Mouse (Mus musculus) hindbrain, embryonic 14.5 days (tissue): ENCODE measurements around the gene Gm20696. TPM values are rescaled to one million over a fixed set of nuclear protein-coding genes. Genes with fewer than 3 reads are reported as not detected.

Source experiments
- ATAC-seq: fragments of 200-750 bp; cut with Nextera tagmentation; 2 replicates; pipeline ENCODE4 v1.8.0; 2017; ENCODE audit warnings: moderate number of reproducible peaks, mild to moderate bottlenecking, moderate TSS enrichment, moderate library complexity; ENCODE audit not compliant: low FRiP score
- DNase-seq: peaks from one replicate; pipeline ENCODE4 v3.0.0-alpha.2; 2015; ENCODE audit warnings: low spot score
- H3K27ac ChIP-seq: fragments of 300-500 bp; sonication (generic); 2 replicates; pipeline ENCODE4 v1.5.1; 2014; ENCODE audit warnings: mild to moderate bottlenecking, moderate library complexity
- H3K27me3 ChIP-seq: fragments of 300-500 bp; sonication (generic); 2 replicates; pipeline ENCODE4 v1.6.1; 2014; ENCODE audit warnings: mild to moderate bottlenecking, low read length, mixed read lengths; ENCODE audit not compliant: control insufficient read depth, insufficient read depth
- H3K36me3 ChIP-seq: fragments of 300-500 bp; sonication (generic); replicated peaks from 2 replicates; pipeline ENCODE4 v1.6.1; 2014; ENCODE audit not compliant: control insufficient read depth, insufficient read depth
- H3K4me1 ChIP-seq: fragments of 300-500 bp; sonication (generic); replicated peaks from 2 replicates; pipeline ENCODE4 v1.6.1; 2014; ENCODE audit warnings: antibody characterized with exemption, low read length, mixed read lengths; ENCODE audit not compliant: control insufficient read depth, insufficient read depth
- H3K4me2 ChIP-seq: fragments of 300-500 bp; sonication (generic); replicated peaks from 2 replicates; pipeline ENCODE4 v1.6.1; 2014; ENCODE audit warnings: mild to moderate bottlenecking, moderate library complexity
- H3K4me3 ChIP-seq: fragments of 300-500 bp; sonication (generic); replicated peaks from 2 replicates; pipeline ENCODE4 v1.5.1; 2014; ENCODE audit warnings: mild to moderate bottlenecking, low read length
- H3K9ac ChIP-seq: fragments of 300-500 bp; sonication (generic); 2 replicates; pipeline ENCODE4 v1.6.1; 2014
- H3K9me3 ChIP-seq: fragments of 300-500 bp; sonication (generic); 2 replicates; pipeline ENCODE4 v1.6.1; 2016; ENCODE audit warnings: low read length; ENCODE audit not compliant: control insufficient read depth
- WGBS: fragments of 180-500 bp; shearing (Covaris S2); extraction: QIAGEN DNeasy Blood & Tissue Kit; methylation state at CpG from one replicate; pipeline ENCODE4 v1.1.7; 2014; 5-methylcytosine and 5-hydroxymethylcytosine counted together
- polyA plus RNA-seq: library from polyadenylated mRNA; unstranded; fragments of >200 nt; fragmentation: Nextera tagmentation; extraction: Ambion mirVana; gene quantifications from 2 replicates; pipeline ENCODE4 v1.2.1, GENCODE M21; 2014

The Gm20696 gene
- polyA plus RNA-seq, 1 experiment from 2014 or later, result 2.6 TPM

- no peak overlapping the region for H3K4me3 ChIP-seq
- WGBS, result 87% methylated on average over 10 of the region's 10 CpGs
- H3K4me1 ChIP-seq, result peaks cover 22% of the 10 kb centered on the region
- H3K27me3 ChIP-seq, result no peaks in the 10 kb centered on the region; the same call in 1 of the 2 replicates
- no peaks in the 10 kb centered on the region for H3K36me3 ChIP-seq
- no peak for ATAC-seq
- no peak for DNase-seq
- no peaks in the 10 kb centered on the region for H3K9me3 ChIP-seq
- H3K9ac ChIP-seq, result no peak overlapping the region
- H3K27ac ChIP-seq, result no peak overlapping the region
- no peak overlapping the region for H3K4me2 ChIP-seq
Observed at GRCm38 (mm10) chr6:99483556-99483955, 183.0 kb downstream of the Gm20696 start.

- no peak overlapping the region for H3K4me3 ChIP-seq
- H3K9me3 ChIP-seq, result no peaks in the 10 kb centered on the region
- DNase-seq (no peak), ATAC-seq (no peak)
- no peak overlapping the region for H3K9ac ChIP-seq
- H3K36me3 ChIP-seq, result no peaks in the 10 kb centered on the region
- no peaks in the 10 kb centered on the region for H3K27me3 ChIP-seq
- no peak overlapping the region for H3K4me2 ChIP-seq
- H3K27ac ChIP-seq, result no peak overlapping the region
- 59% methylated on average over 7 of the region's 7 CpGs for WGBS
- H3K4me1 ChIP-seq, result peaks cover 22% of the 10 kb centered on the region
Observed at GRCm38 (mm10) chr6:99481568-99481967, 185.0 kb downstream of the Gm20696 start.

GRCm38 (mm10) chr6:99478873-99479650, 187.5 kb downstream of the Gm20696 start:
- H3K4me3 ChIP-seq, result no peak overlapping the region
- no peaks in the 10 kb centered on the region for H3K9me3 ChIP-seq
- no peak overlapping the region for H3K27ac ChIP-seq
- no peaks in the 10 kb centered on the region for H3K27me3 ChIP-seq
- DNase-seq (no peak), ATAC-seq (no peak)
- no peak overlapping the region for H3K9ac ChIP-seq
- H3K36me3 ChIP-seq, result no peaks in the 10 kb centered on the region
- H3K4me1 ChIP-seq, result peaks cover 1% of the 10 kb centered on the region; the same call in 1 of the 2 replicates
- no peak overlapping the region for H3K4me2 ChIP-seq
- whole genome bisulfite sequencing, result 74% methylated on average over 13 of the region's 13 CpGs

- no peak overlapping the region for H3K9ac ChIP-seq
- no peak overlapping the region for H3K4me3 ChIP-seq
- no peak overlapping the region for H3K27ac ChIP-seq
- H3K4me1 ChIP-seq, result no peaks in the 10 kb centered on the region
- H3K27me3 ChIP-seq, result no peaks in the 10 kb centered on the region
- DNase-seq (no peak), ATAC-seq (no peak)
- H3K9me3 ChIP-seq, result no peaks in the 10 kb centered on the region
- WGBS, result 95% methylated on average over 9 of the region's 9 CpGs
- no peaks in the 10 kb centered on the region for H3K36me3 ChIP-seq
- H3K4me2 ChIP-seq, result no peak overlapping the region
Observed at GRCm38 (mm10) chr6:99475040-99475439, 191.6 kb downstream of the Gm20696 start.

GRCm38 (mm10) chr6:99470906-99471305, 195.7 kb downstream of the Gm20696 start:
- H3K9me3 ChIP-seq, result no peaks in the 10 kb centered on the region
- H3K4me3 ChIP-seq, result no peak overlapping the region
- 88% methylated on average over 5 of the region's 5 CpGs for WGBS
- H3K27ac ChIP-seq, result no peak overlapping the region
- no peaks in the 10 kb centered on the region for H3K36me3 ChIP-seq
- ATAC-seq (no peak), DNase-seq (no peak)
- no peak overlapping the region for H3K9ac ChIP-seq
- H3K4me1 ChIP-seq, result no peaks in the 10 kb centered on the region
- H3K27me3 ChIP-seq, result no peaks in the 10 kb centered on the region
- H3K4me2 ChIP-seq, result no peak overlapping the region

GRCm38 (mm10) chr6:99469134-99469834, 197.3 kb downstream of the Gm20696 start:
- DNase-seq (no peak), ATAC-seq (no peak)
- H3K27me3 ChIP-seq, result no peaks in the 10 kb centered on the region
- H3K4me2 ChIP-seq, result no peak overlapping the region
- no peak overlapping the region for H3K9ac ChIP-seq
- no peaks in the 10 kb centered on the region for H3K36me3 ChIP-seq
- H3K4me1 ChIP-seq, result no peaks in the 10 kb centered on the region
- no peaks in the 10 kb centered on the region for H3K9me3 ChIP-seq
- no peak overlapping the region for H3K4me3 ChIP-seq
- 71% methylated on average over 12 of the region's 12 CpGs for WGBS
- H3K27ac ChIP-seq, result no peak overlapping the region

GRCm38 (mm10) chr6:99467831-99468230, 198.8 kb downstream of the Gm20696 start:
- 52% methylated on average over 3 of the region's 3 CpGs for WGBS
- H3K4me3 ChIP-seq, result no peak overlapping the region
- H3K36me3 ChIP-seq, result no peaks in the 10 kb centered on the region
- no peaks in the 10 kb centered on the region for H3K9me3 ChIP-seq
- H3K27me3 ChIP-seq, result no peaks in the 10 kb centered on the region
- H3K4me2 ChIP-seq, result no peak overlapping the region
- H3K4me1 ChIP-seq, result no peaks in the 10 kb centered on the region
- DNase-seq (no peak), ATAC-seq (no peak)
- H3K27ac ChIP-seq, result no peak overlapping the region
- H3K9ac ChIP-seq, result no peak overlapping the region

GRCm38 (mm10) chr6:99467109-99467508, 199.5 kb downstream of the Gm20696 start:
- no peak overlapping the region for H3K9ac ChIP-seq
- WGBS, result 32% methylated on average over 8 of the region's 8 CpGs
- no peaks in the 10 kb centered on the region for H3K9me3 ChIP-seq
- no peak overlapping the region for H3K27ac ChIP-seq
- DNase-seq (no peak), ATAC-seq (no peak)
- H3K4me1 ChIP-seq, result no peaks in the 10 kb centered on the region
- H3K4me2 ChIP-seq, result no peak overlapping the region
- no peaks in the 10 kb centered on the region for H3K36me3 ChIP-seq
- no peaks in the 10 kb centered on the region for H3K27me3 ChIP-seq
- no peak overlapping the region for H3K4me3 ChIP-seq

- Histone ChIP-seq H3K36me3 (no peaks in the 10 kb centered on the region), H3K4me2 (no peak overlapping the region), H3K27me3 (no peaks in the 10 kb centered on the region), H3K4me1 (no peaks in the 10 kb centered on the region), H3K9me3 (no peaks in the 10 kb centered on the region), H3K9ac (no peak overlapping the region), H3K4me3 (no peak overlapping the region), H3K27ac (no peak overlapping the region)
- WGBS, result 85% methylated on average over 8 of the region's 8 CpGs
- DNase-seq (no peak), ATAC-seq (no peak)
Observed at GRCm38 (mm10) chr6:99466354-99466753, 200.2 kb downstream of the Gm20696 start.
